Mouse (Mus musculus) midbrain, embryonic 14.5 days (tissue): ENCODE results near the gene Slc9b2. TPM values are rescaled to one million over a fixed set of nuclear protein-coding genes. Genes with fewer than 3 reads are reported as not detected.

Experiments used
- ATAC-seq: fragments of 200-750 bp; cut with Nextera tagmentation; 2 replicates; pipeline ENCODE4 v1.8.0; 2017; ENCODE audit warnings: moderate number of reproducible peaks, moderate library complexity; ENCODE audit not compliant: low FRiP score, low TSS enrichment
- DNase-seq: peaks from one replicate; pipeline ENCODE4 v3.0.0-alpha.2; 2015
- H3K27ac ChIP-seq: fragments of 300-500 bp; sonication (generic); replicated peaks from 2 replicates; pipeline ENCODE4 v1.5.1; 2014; ENCODE audit warnings: mild to moderate bottlenecking, low read depth, low read length, moderate library complexity
- H3K27me3 ChIP-seq: fragments of 300-500 bp; sonication (generic); 2 replicates; pipeline ENCODE4 v1.6.1; 2014; ENCODE audit warnings: low read length, control low read depth, mixed read lengths; ENCODE audit not compliant: control insufficient read depth, insufficient read depth
- H3K36me3 ChIP-seq: fragments of 300-500 bp; sonication (generic); 2 replicates; pipeline ENCODE4 v1.6.1; 2014; ENCODE audit warnings: low read length, control low read depth; ENCODE audit not compliant: control insufficient read depth, insufficient read depth
- H3K4me1 ChIP-seq: fragments of 300-500 bp; sonication (generic); 2 replicates; pipeline ENCODE4 v1.6.1; 2014; ENCODE audit warnings: mild to moderate bottlenecking, antibody characterized with exemption, low read length, control low read depth; ENCODE audit not compliant: control insufficient read depth, insufficient read depth
- H3K4me2 ChIP-seq: fragments of 300-500 bp; sonication (generic); 2 replicates; pipeline ENCODE4 v1.6.1; 2014; ENCODE audit warnings: mild to moderate bottlenecking, low read length, moderate library complexity
- H3K4me3 ChIP-seq: fragments of 300-500 bp; sonication (generic); replicated peaks from 2 replicates; pipeline ENCODE4 v1.5.1; 2014; ENCODE audit warnings: low read depth, low read length
- H3K9ac ChIP-seq: fragments of 300-500 bp; sonication (generic); replicated peaks from 2 replicates; pipeline ENCODE4 v1.6.1; 2014; ENCODE audit warnings: mild to moderate bottlenecking, low read length, moderate library complexity
- H3K9me3 ChIP-seq: fragments of 300-500 bp; sonication (generic); 2 replicates; pipeline ENCODE4 v1.6.1; 2016; ENCODE audit warnings: low read length, control low read depth, mixed read lengths; ENCODE audit not compliant: control insufficient read depth
- WGBS: fragments of 180-500 bp; shearing (Covaris S2); extraction: QIAGEN DNeasy Blood & Tissue Kit; methylation state at CpG from one replicate; pipeline ENCODE4 v1.1.7; 2014; 5-methylcytosine and 5-hydroxymethylcytosine counted together
- polyA plus RNA-seq: library from polyadenylated mRNA; unstranded; fragments of >200 nt; fragmentation: Nextera tagmentation; extraction: Ambion mirVana; gene quantifications from 2 replicates; pipeline ENCODE4 v1.2.1, GENCODE M21; 2014

Gene Slc9b2
- polyA plus RNA-seq = 1.0 and 1.8 TPM in 2 replicates

GRCm38 (mm10) chr3:135307411-135308259 lies at the start of gene Slc9b2:
TSS of gene Slc9b2 (plus strand) at chr3:135307700.
- DNase-seq (peak; percentile 44), ATAC-seq (peak; percentile 76)
- Histone ChIP-seq H3K9me3 (no peaks in the 10 kb centered on the region), H3K27me3 (no peaks in the 10 kb centered on the region; the same call in 1 of the 2 replicates), H3K9ac (peak within 1 kb of the TSS; percentile 31; the same call in 1 of the 2 replicates), H3K36me3 (no peaks in the 10 kb centered on the region), H3K27ac (no peak within 1 kb of the TSS), H3K4me1 (peaks cover 17% of the 10 kb centered on the region), H3K4me2 (peak within 1 kb of the TSS; percentile 57), H3K4me3 (peak within 1 kb of the TSS; percentile 24)
- WGBS = 13% methylated on average over 28 of the region's 28 CpGs

- DNase-seq (no peak), ATAC-seq (no peak)
- no peaks in the 10 kb centered on the region for H3K27me3 ChIP-seq
- H3K36me3 ChIP-seq = peaks cover 27% of the 10 kb centered on the region; the same call in 1 of the 2 replicates
- no peak overlapping the region for H3K9ac ChIP-seq
- no peak overlapping the region for H3K4me2 ChIP-seq
- WGBS = 86% methylated on average over 10 of the region's 10 CpGs
- no peaks in the 10 kb centered on the region for H3K4me1 ChIP-seq
- H3K9me3 ChIP-seq = no peaks in the 10 kb centered on the region
- no peak overlapping the region for H3K4me3 ChIP-seq
- no peak overlapping the region for H3K27ac ChIP-seq
Measured at GRCm38 (mm10) chr3:135258919-135259318, 48.6 kb upstream of the Slc9b2 start.

GRCm38 (mm10) chr3:135260233-135260632 lies 47.3 kb upstream of the Slc9b2 start:
- WGBS = 83% methylated on average over 7 of the region's 7 CpGs
- DNase-seq = no peak
- Histone ChIP-seq H3K4me3 (no peak overlapping the region), H3K4me1 (no peaks in the 10 kb centered on the region), H3K9me3 (no peaks in the 10 kb centered on the region), H3K27me3 (no peaks in the 10 kb centered on the region), H3K4me2 (no peak overlapping the region), H3K9ac (no peak overlapping the region), H3K27ac (no peak overlapping the region), H3K36me3 (peaks cover 29% of the 10 kb centered on the region; the same call in 1 of the 2 replicates)
- no peak for ATAC-seq

- Histone ChIP-seq H3K27ac (no peak overlapping the region), H3K9me3 (no peaks in the 10 kb centered on the region), H3K36me3 (peaks cover 5% of the 10 kb centered on the region; the same call in 1 of the 2 replicates), H3K27me3 (no peaks in the 10 kb centered on the region), H3K4me2 (no peak overlapping the region), H3K4me3 (no peak overlapping the region), H3K9ac (no peak overlapping the region), H3K4me1 (no peaks in the 10 kb centered on the region)
- DNase-seq (no peak), ATAC-seq (no peak)
- WGBS = 89% methylated on average over 5 of the region's 5 CpGs
Measured at GRCm38 (mm10) chr3:135268616-135269015, 38.9 kb upstream of the Slc9b2 start.

GRCm38 (mm10) chr3:135269391-135269990 lies 38.0 kb upstream of the Slc9b2 start:
- no peak overlapping the region for H3K4me3 ChIP-seq
- H3K27ac ChIP-seq = no peak overlapping the region
- H3K27me3 ChIP-seq = no peaks in the 10 kb centered on the region
- no peaks in the 10 kb centered on the region for H3K4me1 ChIP-seq
- no peak overlapping the region for H3K4me2 ChIP-seq
- no peaks in the 10 kb centered on the region for H3K9me3 ChIP-seq
- WGBS = 95% methylated on average over 10 of the region's 10 CpGs
- ATAC-seq (no peak), DNase-seq (no peak)
- peaks cover 5% of the 10 kb centered on the region; the same call in 1 of the 2 replicates for H3K36me3 ChIP-seq
- H3K9ac ChIP-seq = no peak overlapping the region

GRCm38 (mm10) chr3:135272627-135273026 lies 34.9 kb upstream of the Slc9b2 start:
- WGBS = 82% methylated on average over 12 of the region's 12 CpGs
- Histone ChIP-seq H3K36me3 (peaks cover 3% of the 10 kb centered on the region; the same call in 1 of the 2 replicates), H3K9me3 (no peaks in the 10 kb centered on the region), H3K4me1 (no peaks in the 10 kb centered on the region), H3K4me2 (no peak overlapping the region), H3K27ac (no peak overlapping the region), H3K4me3 (no peak overlapping the region), H3K9ac (no peak overlapping the region), H3K27me3 (no peaks in the 10 kb centered on the region)
- no peak for ATAC-seq
- peak; percentile 44 for DNase-seq

GRCm38 (mm10) chr3:135273047-135273446 lies 34.5 kb upstream of the Slc9b2 start:
- H3K9me3 ChIP-seq = no peaks in the 10 kb centered on the region
- no peak for ATAC-seq
- 93% methylated on average over 13 of the region's 13 CpGs for WGBS
- no peak overlapping the region for H3K27ac ChIP-seq
- H3K27me3 ChIP-seq = no peaks in the 10 kb centered on the region
- no peaks in the 10 kb centered on the region for H3K4me1 ChIP-seq
- H3K4me2 ChIP-seq = no peak overlapping the region
- no peak overlapping the region for H3K4me3 ChIP-seq
- peaks cover 3% of the 10 kb centered on the region; the same call in 1 of the 2 replicates for H3K36me3 ChIP-seq
- H3K9ac ChIP-seq = no peak overlapping the region
- DNase-seq = no peak

GRCm38 (mm10) chr3:135280160-135280559 lies 27.3 kb upstream of the Slc9b2 start:
- Histone ChIP-seq H3K9ac (no peak overlapping the region), H3K4me3 (no peak overlapping the region), H3K4me1 (0 out of 2 replicates have a peak, but pooled peaks cover 3% of the 10 kb centered on the region), H3K27me3 (no peaks in the 10 kb centered on the region), H3K4me2 (no peak overlapping the region), H3K27ac (peak overlapping the region; percentile 32; the same call in 1 of the 2 replicates), H3K36me3 (no peaks in the 10 kb centered on the region), H3K9me3 (no peaks in the 10 kb centered on the region)
- no peak for DNase-seq
- no peak for ATAC-seq
- 81% methylated on average over 4 of the region's 4 CpGs for WGBS
